Mouse (Mus musculus): ENCODE data around the gene Gm27029. TPM values are rescaled to one million over a fixed set of nuclear protein-coding genes. Genes with fewer than 3 reads are reported as not detected.
"Not testable (repeated sequence)": the region's sequence is repeated elsewhere in the genome, so short reads cannot be mapped to it uniquely, and the experiment has no call there.

Gm27029 gene
- polyA plus RNA-seq, 1 experiment, result 7.1 TPM

DNA sequence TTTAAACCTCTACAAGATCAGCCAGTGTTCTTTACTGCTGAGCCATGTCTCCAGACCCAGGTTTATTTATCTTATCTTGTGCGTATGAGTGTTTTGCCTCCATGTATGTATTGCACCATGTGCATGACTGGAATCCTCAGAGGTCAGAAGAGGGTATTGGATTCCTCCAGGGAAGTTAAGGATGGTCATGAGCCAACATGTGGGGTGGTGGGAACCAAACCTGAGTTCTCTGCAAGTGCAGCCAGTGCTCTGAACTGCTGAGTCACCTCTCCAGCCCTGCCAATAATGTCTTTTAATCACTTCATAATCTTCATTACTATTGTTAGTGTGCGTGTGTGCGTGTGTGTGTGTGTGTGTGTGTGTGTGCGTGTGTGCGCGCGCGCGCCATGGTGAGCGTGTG, 26.9 kb upstream of the Gm27029 start:
- 78% methylated on average over 10 of the region's 10 CpGs for WGBS
- TF ChIP-seq POLR2A (IDR thresholded peaks at IDR 0.05; ENCODE audit: borderline replicate concordance, control insufficient read depth, low read depth, low read length) (no peak), CTCF (IDR thresholded peaks at IDR 0.05; ENCODE audit: control insufficient read depth, insufficient read depth, low read length) (no peak)
- Histone ChIP-seq H3K4me3 (replicated peaks; ENCODE audit: control insufficient read depth, low read depth, low read length) (no peak overlapping the region), H3K27ac (ENCODE audit: control insufficient read depth, insufficient read depth, low read depth, low read length, poor library complexity) (no peak overlapping the region), H3K4me1 (ENCODE audit: control insufficient read depth, insufficient read depth, low read length) (peaks cover 2% of the 10 kb centered on the region; the same call in 1 of the 2 replicates)

DNA sequence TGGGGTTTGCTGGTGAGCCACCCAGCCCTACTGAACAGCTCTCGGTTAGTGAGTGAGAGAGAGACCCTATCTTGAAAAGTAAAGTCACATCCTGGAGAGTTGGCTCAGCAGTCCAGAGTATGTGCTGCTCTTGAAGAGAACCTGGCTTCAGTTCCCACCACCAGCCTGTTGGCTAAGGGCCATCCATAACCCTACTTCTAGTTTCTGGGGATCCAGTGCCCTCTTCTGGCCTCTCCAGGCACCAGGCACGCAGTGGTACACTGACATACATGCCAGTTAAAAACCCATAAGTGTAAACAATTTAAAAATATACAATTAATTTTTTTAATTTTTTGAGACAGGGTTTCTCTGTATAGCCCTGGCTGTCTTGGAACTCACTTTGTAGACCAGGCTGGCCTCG, 25.8 kb upstream of the Gm27029 start:
- WGBS, result 87% methylated on average over 3 of the region's 3 CpGs
- TF ChIP-seq POLR2A (IDR thresholded peaks at IDR 0.05; ENCODE audit: borderline replicate concordance, control insufficient read depth, low read depth, low read length) (no peak), CTCF (IDR thresholded peaks at IDR 0.05; ENCODE audit: control insufficient read depth, insufficient read depth, low read length) (peak; percentile 54; the same call in 1 of the 2 replicates)
- Histone ChIP-seq H3K4me3 (replicated peaks; ENCODE audit: control insufficient read depth, low read depth, low read length) (no peak overlapping the region), H3K4me1 (ENCODE audit: control insufficient read depth, insufficient read depth, low read length) (peaks cover 2% of the 10 kb centered on the region; the same call in 1 of the 2 replicates), H3K27ac (ENCODE audit: control insufficient read depth, insufficient read depth, low read depth, low read length, poor library complexity) (no peak overlapping the region)

DNA sequence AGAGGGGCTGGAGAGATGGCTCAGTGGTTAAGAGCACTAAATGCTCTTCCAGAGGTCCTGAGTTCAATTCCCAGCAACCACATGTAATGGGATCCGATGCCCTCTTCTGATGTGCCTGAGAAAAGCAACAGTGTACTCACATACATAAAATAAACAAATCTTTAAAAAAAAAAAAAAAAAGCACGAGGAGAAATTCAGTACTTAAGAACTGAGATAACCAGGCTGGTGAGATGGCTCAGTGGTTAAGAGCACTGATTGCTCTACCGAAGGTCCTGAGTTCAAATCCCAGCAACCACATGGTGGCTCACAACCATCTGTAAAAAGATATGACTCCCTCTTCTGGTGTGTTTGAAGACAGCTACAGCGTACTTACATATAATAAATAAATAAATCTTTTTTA, 25.0 kb upstream of the Gm27029 start:
- not testable (repeated sequence) for H3K27ac ChIP-seq (ENCODE audit: control insufficient read depth, insufficient read depth, low read depth, low read length, poor library complexity); H3K4me1 ChIP-seq (ENCODE audit: control insufficient read depth, insufficient read depth, low read length); H3K4me3 ChIP-seq (replicated peaks; ENCODE audit: control insufficient read depth, low read depth, low read length)
- WGBS, result 65% methylated on average over 4 of the region's 4 CpGs

DNA sequence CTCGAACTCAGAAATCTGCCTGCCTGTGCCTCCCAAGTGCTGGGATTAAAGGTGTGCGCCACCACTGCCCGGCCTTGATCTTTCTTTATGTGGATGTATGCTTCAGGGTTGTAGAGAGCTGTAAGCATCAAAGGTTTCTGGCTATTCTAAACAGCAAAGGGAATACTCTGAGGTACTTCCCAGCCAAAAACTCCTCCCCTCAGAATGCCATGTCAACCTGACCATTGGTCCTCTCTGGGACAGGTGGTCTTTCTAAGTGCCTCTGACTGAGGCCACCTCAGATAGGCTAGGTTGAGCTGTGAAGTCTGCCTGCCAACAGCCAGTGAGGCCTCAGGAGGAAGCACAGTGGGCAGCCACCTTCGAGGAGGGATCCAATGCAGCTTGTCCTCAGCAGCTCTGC, 24.3 kb upstream of the Gm27029 start:
- TF ChIP-seq CTCF (IDR thresholded peaks at IDR 0.05; ENCODE audit: control insufficient read depth, insufficient read depth, low read length) (no peak), POLR2A (IDR thresholded peaks at IDR 0.05; ENCODE audit: borderline replicate concordance, control insufficient read depth, low read depth, low read length) (no peak)
- WGBS, result 10% methylated on average over 4 of the region's 4 CpGs

DNA sequence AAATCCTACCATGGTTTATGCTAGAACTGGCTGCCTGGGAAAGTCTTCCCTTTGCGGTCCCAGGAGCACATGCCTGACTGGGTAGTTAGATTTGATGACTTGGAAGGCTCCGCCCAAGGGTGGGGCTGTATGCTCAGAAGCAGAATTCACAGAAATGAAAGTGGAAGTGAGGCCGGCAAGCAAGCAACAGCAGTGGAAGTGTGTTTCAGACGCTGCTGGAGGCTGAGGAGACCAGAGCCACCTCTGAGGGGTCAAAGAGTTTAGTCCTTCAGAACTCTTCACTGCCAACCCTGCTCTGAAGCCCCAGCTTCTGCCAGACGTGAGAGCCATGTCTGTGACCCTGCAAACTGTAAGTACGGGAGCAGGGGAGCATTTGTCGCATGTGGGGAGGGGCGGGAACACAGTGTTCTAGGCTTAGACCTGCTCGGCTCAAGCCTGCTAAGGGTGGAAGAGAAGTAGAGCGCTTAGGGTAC, 23.7 kb upstream of the Gm27029 start, which contains the start of gene Ifi35:
Gene Ifi35 (plus strand): TSS at position 134 of the 473 bp plus-strand sequence.
- peaks cover 2% of the 10 kb centered on the region; the same call in 1 of the 2 replicates for H3K4me1 ChIP-seq (ENCODE audit: control insufficient read depth, insufficient read depth, low read length)
- peak within 1 kb of the TSS; percentile 91 for H3K27ac ChIP-seq (ENCODE audit: control insufficient read depth, insufficient read depth, low read depth, low read length, poor library complexity)
- TF ChIP-seq CTCF (IDR thresholded peaks at IDR 0.05; ENCODE audit: control insufficient read depth, insufficient read depth, low read length) (no peak), POLR2A (IDR thresholded peaks at IDR 0.05; ENCODE audit: borderline replicate concordance, control insufficient read depth, low read depth, low read length) (0 out of 2 replicates have a peak, but pooled peaks have one; percentile 26)
- H3K4me3 ChIP-seq (replicated peaks; ENCODE audit: control insufficient read depth, low read depth, low read length), result peak within 1 kb of the TSS; percentile 90
- WGBS, result under 1% methylated on average over 10 of the region's 10 CpGs

More for the DNA sequence above, 24.3 kb upstream of the Gm27029 start:
- H3K4me1 ChIP-seq (ENCODE audit: control insufficient read depth, insufficient read depth, low read length), result peaks cover 2% of the 10 kb centered on the region; the same call in 1 of the 2 replicates
- peak overlapping the region; percentile 90 for H3K4me3 ChIP-seq (replicated peaks; ENCODE audit: control insufficient read depth, low read depth, low read length)
- H3K27ac ChIP-seq (ENCODE audit: control insufficient read depth, insufficient read depth, low read depth, low read length, poor library complexity), result peak overlapping the region; percentile 30; the same call in 1 of the 2 replicates

DNA sequence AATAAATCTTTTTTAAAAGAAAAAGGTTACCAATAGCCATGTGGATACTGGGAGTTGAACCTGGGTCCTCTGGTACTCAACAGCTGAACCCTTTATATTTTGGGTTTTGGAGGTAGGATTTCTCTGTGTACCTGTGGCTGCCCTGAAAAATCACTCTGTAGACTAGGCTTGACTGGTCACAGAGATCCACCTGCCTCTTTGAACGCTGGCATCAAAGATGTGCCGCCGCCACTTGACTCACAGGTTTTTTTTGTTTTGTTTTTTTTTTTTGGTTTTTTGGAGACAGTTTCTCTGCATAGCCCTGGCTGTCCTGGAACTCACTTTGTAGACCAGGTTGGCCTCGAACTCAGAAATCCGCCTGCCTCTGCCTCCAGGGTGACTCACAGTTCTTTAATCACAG, 23.2 kb upstream of the Gm27029 start:
- H3K27ac ChIP-seq (ENCODE audit: control insufficient read depth, insufficient read depth, low read depth, low read length, poor library complexity), result peak overlapping the region; percentile 91; the same call in 1 of the 2 replicates
- peaks cover 2% of the 10 kb centered on the region; the same call in 1 of the 2 replicates for H3K4me1 ChIP-seq (ENCODE audit: control insufficient read depth, insufficient read depth, low read length)
- 78% methylated on average over 5 of the region's 5 CpGs for WGBS
- TF ChIP-seq CTCF (IDR thresholded peaks at IDR 0.05; ENCODE audit: control insufficient read depth, insufficient read depth, low read length), result no peak
- no peak for TF ChIP-seq POLR2A (IDR thresholded peaks at IDR 0.05; ENCODE audit: borderline replicate concordance, control insufficient read depth, low read depth, low read length)
- no peak overlapping the region for H3K4me3 ChIP-seq (replicated peaks; ENCODE audit: control insufficient read depth, low read depth, low read length)

DNA sequence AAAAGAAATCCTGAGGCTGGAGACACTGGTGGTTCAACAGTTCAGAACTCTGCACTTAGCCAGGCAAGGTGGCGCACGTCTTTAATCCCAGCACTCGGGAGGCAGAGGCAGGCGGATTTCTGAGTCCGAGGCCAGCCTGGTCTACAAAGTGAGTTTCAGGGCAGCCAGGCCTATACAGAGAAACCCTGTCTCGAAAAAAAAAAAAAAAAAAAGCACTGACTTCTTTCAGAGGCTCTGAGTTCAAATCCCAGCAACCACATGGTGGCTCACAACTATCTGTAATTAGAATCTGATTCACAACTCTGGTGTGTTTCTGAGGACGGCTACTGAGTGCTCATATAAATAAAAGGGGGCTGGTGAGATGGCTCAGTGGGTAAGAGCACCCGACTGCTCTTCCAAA, 22.3 kb upstream of the Gm27029 start:
- not testable (repeated sequence) for H3K27ac ChIP-seq (ENCODE audit: control insufficient read depth, insufficient read depth, low read depth, low read length, poor library complexity); H3K4me1 ChIP-seq (ENCODE audit: control insufficient read depth, insufficient read depth, low read length); H3K4me3 ChIP-seq (replicated peaks; ENCODE audit: control insufficient read depth, low read depth, low read length)
- WGBS, result 82% methylated on average over 8 of the region's 8 CpGs

DNA sequence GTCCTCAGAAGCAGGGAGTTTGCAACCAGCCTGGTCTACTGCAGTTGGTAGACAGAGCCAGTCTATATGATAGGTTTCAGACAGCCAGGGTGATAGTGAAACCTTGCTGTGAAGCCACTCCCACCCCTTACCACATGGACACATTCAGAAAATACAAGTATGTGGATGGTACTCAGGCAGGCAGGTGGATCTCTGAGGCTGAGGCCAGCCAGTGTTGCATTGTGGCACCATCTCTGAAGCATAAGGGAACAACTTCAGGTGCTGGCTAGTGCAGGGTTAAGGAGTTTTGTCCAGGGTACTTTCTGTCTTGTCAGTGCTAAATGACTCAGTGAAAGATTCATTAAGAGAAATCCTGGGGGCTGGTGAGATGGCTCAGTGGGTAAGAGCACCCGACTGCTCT, 21.7 kb upstream of the Gm27029 start:
- WGBS, result 86% methylated on average over 1 of the region's 1 CpGs
- Histone ChIP-seq H3K4me1 (ENCODE audit: control insufficient read depth, insufficient read depth, low read length) (peaks cover 2% of the 10 kb centered on the region; the same call in 1 of the 2 replicates), H3K4me3 (replicated peaks; ENCODE audit: control insufficient read depth, low read depth, low read length) (no peak overlapping the region), H3K27ac (ENCODE audit: control insufficient read depth, insufficient read depth, low read depth, low read length, poor library complexity) (no peak overlapping the region)
- TF ChIP-seq POLR2A (IDR thresholded peaks at IDR 0.05; ENCODE audit: borderline replicate concordance, control insufficient read depth, low read depth, low read length), result no peak

DNA sequence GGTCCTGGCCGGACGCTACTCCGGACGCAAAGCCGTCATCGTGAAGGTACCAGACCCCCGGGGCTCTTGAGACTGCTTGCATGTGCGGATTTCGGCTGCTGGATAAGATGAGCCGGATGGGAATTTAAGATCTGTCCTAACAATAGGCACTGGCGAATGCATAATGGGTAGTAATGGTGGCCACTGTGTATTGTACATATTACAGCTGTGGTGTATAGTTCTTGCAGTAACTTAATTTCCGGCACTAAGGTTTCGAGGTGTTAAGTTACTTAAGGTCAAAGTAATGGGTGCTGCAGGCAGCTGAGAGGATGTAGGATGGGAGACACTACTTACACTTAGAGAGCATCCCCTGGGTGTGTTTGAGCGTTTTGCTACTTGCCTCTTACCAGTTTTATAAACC, 18.2 kb upstream of the Gm27029 start:
- H3K4me1 ChIP-seq (ENCODE audit: control insufficient read depth, insufficient read depth, low read length), result no peaks in the 10 kb centered on the region; the same call in 1 of the 2 replicates
- H3K4me3 ChIP-seq (replicated peaks; ENCODE audit: control insufficient read depth, low read depth, low read length), result peak overlapping the region; percentile 77
- H3K27ac ChIP-seq (ENCODE audit: control insufficient read depth, insufficient read depth, low read depth, low read length, poor library complexity), result peak overlapping the region; percentile 76
- TF ChIP-seq CTCF (IDR thresholded peaks at IDR 0.05; ENCODE audit: control insufficient read depth, insufficient read depth, low read length) (no peak), POLR2A (IDR thresholded peaks at IDR 0.05; ENCODE audit: borderline replicate concordance, control insufficient read depth, low read depth, low read length) (no peak)
- under 1% methylated on average over 14 of the region's 14 CpGs for WGBS

All from bone marrow, adult 2 months (tissue).